Mouse (Mus musculus) adrenal gland, adult 10 weeks (tissue): ENCODE data around the gene Fancf. TPM values are rescaled to one million over a fixed set of nuclear protein-coding genes. Genes with fewer than 3 reads are reported as not detected.

Experiments
- polyA plus RNA-seq: library from polyadenylated mRNA; stranded (reverse); fragments of 350-450 nt; fragmentation: Illumina TruSeq; extraction: RNeasy Lipid Tissue Mini Kit (QIAGEN cat#74804); gene quantifications from one replicate; pipeline ENCODE4 v1.2.3, GENCODE M21; 2014; ENCODE audit warnings: low read depth, low replicate concordance

Fancf gene
- 10.0 TPM for polyA plus RNA-seq

GRCm38 (mm10) chr7:51862097-51862492, at the start of gene Fancf:
Gene Fancf (minus strand): TSS chr7:51862267.

GRCm38 (mm10) chr7:51861250-51862096, 594 bp downstream of the Fancf start, which contains the start of gene Gas2:
Gene Gas2 (plus strand): TSS chr7:51862015.

Other genes with a start within 250 kb of the Fancf start
- gene Slc17a6, start 240.3 kb downstream of the Fancf start, polyA plus RNA-seq = 1.7 TPM
- 81.6 TPM for gene Gas2, start 252 bp downstream of the Fancf start, polyA plus RNA-seq
- gene Svip, start 143.8 kb upstream of the Fancf start, polyA plus RNA-seq = 82.3 TPM
- gene 1700015G11Rik, start 153.5 kb upstream of the Fancf start, polyA plus RNA-seq = not detected